Mouse (Mus musculus): ENCODE data around the gene Atp5e. TPM values are rescaled to one million over a fixed set of nuclear protein-coding genes. Genes with fewer than 3 reads are reported as not detected.

Atp5e gene
- polyA plus RNA-seq, 1 experiment, result 827 TPM

DNA sequence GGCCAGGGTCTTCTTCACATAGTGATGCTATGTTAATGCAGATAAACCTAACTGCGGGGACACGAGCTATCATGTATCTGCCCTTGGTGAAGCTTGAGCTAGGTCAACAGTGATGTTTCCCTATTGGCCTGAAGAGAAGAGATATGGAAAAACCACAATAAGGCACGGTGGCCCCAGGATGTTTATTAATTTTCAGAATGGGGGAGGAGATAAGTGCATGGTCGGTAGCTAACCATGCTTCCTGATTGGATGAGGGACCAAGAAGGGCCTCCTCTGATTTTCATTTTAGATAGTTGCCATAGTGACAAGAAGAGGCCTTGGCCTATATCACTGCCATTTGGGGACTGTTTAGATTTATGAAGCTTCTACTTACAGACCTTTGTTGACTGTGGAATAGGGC, 6.4 kb upstream of the Atp5e start:
- TF ChIP-seq MAX (IDR thresholded peaks at IDR 0.05), result no peak
- no peak for TF ChIP-seq USF1 (IDR thresholded peaks at IDR 0.05; ENCODE audit: low read depth)
- TF ChIP-seq CEBPB (IDR thresholded peaks at IDR 0.05; ENCODE audit: low read depth), result no peak
- TF ChIP-seq MYOD1 (IDR thresholded peaks at IDR 0.05; ENCODE audit: control insufficient read depth, insufficient read length, low read depth), result no peak
- TF ChIP-seq MYOG (IDR thresholded peaks at IDR 0.05; ENCODE audit: control insufficient read depth, extremely low read depth, insufficient read length), result no peak
- TF ChIP-seq FOSL1 (IDR thresholded peaks at IDR 0.05; ENCODE audit: insufficient read depth, low read length, poor library complexity, severe bottlenecking), result no peak
- no peak for TF ChIP-seq CTCF (IDR thresholded peaks at IDR 0.05; ENCODE audit: control insufficient read depth, insufficient read depth, insufficient read length)
- no peak overlapping the region for H3ac ChIP-seq (ENCODE audit: control insufficient read depth, insufficient read length, low read depth)
- H3K36me3 ChIP-seq (ENCODE audit: control insufficient read depth, insufficient read depth), result peaks cover 59% of the 10 kb centered on the region
- H3K27me3 ChIP-seq (ENCODE audit: control insufficient read depth, insufficient read depth, insufficient read length), result no peaks in the 10 kb centered on the region
- peaks cover 66% of the 10 kb centered on the region for H3K79me2 ChIP-seq (ENCODE audit: control insufficient read depth, insufficient read depth)
- H3K4me3 ChIP-seq (ENCODE audit: insufficient read depth, poor library complexity, severe bottlenecking), result no peak overlapping the region
- H3K79me3 ChIP-seq (ENCODE audit: low read depth), result peaks cover 62% of the 10 kb centered on the region

DNA sequence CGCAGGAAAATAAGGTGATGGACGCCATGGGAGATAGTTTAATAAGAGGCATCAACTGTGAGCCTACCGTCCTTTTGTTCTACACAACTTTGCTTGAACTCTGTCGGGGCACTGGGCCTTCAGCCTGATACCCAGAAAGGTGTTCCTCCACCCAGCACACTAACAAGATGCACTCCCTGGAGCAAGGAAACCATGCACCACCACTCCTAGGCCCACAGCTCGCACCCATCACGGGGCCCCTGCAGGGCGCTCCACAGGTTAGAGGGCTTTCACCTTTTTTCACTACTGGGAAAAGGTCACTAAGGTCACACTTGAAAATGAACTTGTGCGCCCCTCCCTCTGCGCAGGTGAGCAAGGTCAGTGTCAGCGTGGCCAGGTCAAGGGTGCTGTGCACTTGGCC, 535 bp downstream of the Atp5e start:
- peak overlapping the region; percentile 89 for H3ac ChIP-seq (ENCODE audit: control insufficient read depth, insufficient read length, low read depth)
- TF ChIP-seq CTCF (IDR thresholded peaks at IDR 0.05; ENCODE audit: control insufficient read depth, insufficient read depth, insufficient read length) (no peak), MYOG (IDR thresholded peaks at IDR 0.05; ENCODE audit: control insufficient read depth, extremely low read depth, insufficient read length) (no peak), CEBPB (IDR thresholded peaks at IDR 0.05; ENCODE audit: low read depth) (no peak), FOSL1 (IDR thresholded peaks at IDR 0.05; ENCODE audit: insufficient read depth, low read length, poor library complexity, severe bottlenecking) (no peak)
- H3K79me3 ChIP-seq (ENCODE audit: low read depth), result peaks cover 35% of the 10 kb centered on the region
- peaks cover 42% of the 10 kb centered on the region for H3K79me2 ChIP-seq (ENCODE audit: control insufficient read depth, insufficient read depth)
- H3K36me3 ChIP-seq (ENCODE audit: control insufficient read depth, insufficient read depth), result peaks cover 67% of the 10 kb centered on the region
- peak overlapping the region; percentile 68 for H3K4me3 ChIP-seq (ENCODE audit: insufficient read depth, poor library complexity, severe bottlenecking)
- H3K27me3 ChIP-seq (ENCODE audit: control insufficient read depth, insufficient read depth, insufficient read length), result no peaks in the 10 kb centered on the region

DNA sequence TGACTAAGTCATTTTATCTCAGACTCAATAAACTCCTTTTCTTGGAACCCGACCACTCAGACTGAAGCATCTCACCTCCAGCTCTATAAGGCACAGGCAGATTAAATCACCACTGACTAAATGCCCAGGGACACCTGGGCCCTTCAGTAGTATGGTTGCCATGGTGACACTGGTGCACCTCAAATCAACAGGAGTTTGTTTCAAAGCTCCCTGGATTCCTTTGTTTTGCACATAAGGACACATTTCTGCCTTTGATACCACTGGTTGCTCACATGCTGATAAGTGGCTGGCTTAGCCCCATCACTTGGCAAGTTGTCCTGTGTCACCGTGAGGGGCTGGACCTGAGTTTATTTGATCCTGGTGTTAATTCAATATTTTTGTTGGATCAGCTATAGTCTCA, 4.5 kb downstream of the Atp5e start:
- no peak for TF ChIP-seq CEBPB (IDR thresholded peaks at IDR 0.05; ENCODE audit: low read depth)
- no peak for TF ChIP-seq USF1 (IDR thresholded peaks at IDR 0.05; ENCODE audit: low read depth)
- TF ChIP-seq MYOG (IDR thresholded peaks at IDR 0.05; ENCODE audit: control insufficient read depth, extremely low read depth, insufficient read length), result no peak
- TF ChIP-seq CTCF (IDR thresholded peaks at IDR 0.05; ENCODE audit: control insufficient read depth, insufficient read depth, insufficient read length), result no peak
- no peak for TF ChIP-seq FOSL1 (IDR thresholded peaks at IDR 0.05; ENCODE audit: insufficient read depth, low read length, poor library complexity, severe bottlenecking)
- no peak for TF ChIP-seq MAX (IDR thresholded peaks at IDR 0.05)
- no peak for TF ChIP-seq MYOD1 (IDR thresholded peaks at IDR 0.05; ENCODE audit: control insufficient read depth, insufficient read length, low read depth)
- Histone ChIP-seq H3K79me2 (ENCODE audit: control insufficient read depth, insufficient read depth) (peaks cover 20% of the 10 kb centered on the region), H3ac (ENCODE audit: control insufficient read depth, insufficient read length, low read depth) (no peak overlapping the region)

DNA sequence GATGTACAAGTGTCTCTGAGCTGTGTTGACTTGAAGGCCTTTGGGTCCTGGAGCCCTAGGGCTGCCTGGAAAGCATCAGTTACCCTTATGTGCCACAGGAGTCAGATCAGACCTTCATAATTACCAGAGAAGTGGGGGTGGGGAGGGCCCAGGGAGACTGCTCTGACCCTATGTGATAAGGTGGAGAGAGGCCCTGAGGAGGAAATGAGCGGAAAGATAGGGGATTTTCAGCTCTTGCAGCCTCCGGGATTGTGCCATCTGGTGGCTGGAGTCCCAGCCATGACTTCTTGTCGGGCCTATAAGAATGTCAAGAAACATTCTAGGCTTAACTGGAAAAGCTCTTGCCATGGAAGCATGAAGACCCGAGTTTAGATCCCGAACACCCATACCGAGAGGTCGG, 10.2 kb downstream of the Atp5e start:
- Histone ChIP-seq H3K79me2 (ENCODE audit: control insufficient read depth, insufficient read depth) (no peaks in the 10 kb centered on the region), H3ac (ENCODE audit: control insufficient read depth, insufficient read length, low read depth) (no peak overlapping the region), H3K4me3 (ENCODE audit: insufficient read depth, poor library complexity, severe bottlenecking) (no peak overlapping the region), H3K79me3 (ENCODE audit: low read depth) (no peaks in the 10 kb centered on the region), H3K27me3 (ENCODE audit: control insufficient read depth, insufficient read depth, insufficient read length) (no peaks in the 10 kb centered on the region), H3K36me3 (ENCODE audit: control insufficient read depth, insufficient read depth) (no peaks in the 10 kb centered on the region)
- no peak for TF ChIP-seq USF1 (IDR thresholded peaks at IDR 0.05; ENCODE audit: low read depth)
- TF ChIP-seq CTCF (IDR thresholded peaks at IDR 0.05; ENCODE audit: control insufficient read depth, insufficient read depth, insufficient read length), result no peak
- TF ChIP-seq FOSL1 (IDR thresholded peaks at IDR 0.05; ENCODE audit: insufficient read depth, low read length, poor library complexity, severe bottlenecking), result no peak
- no peak for TF ChIP-seq CEBPB (IDR thresholded peaks at IDR 0.05; ENCODE audit: low read depth)
- TF ChIP-seq MAX (IDR thresholded peaks at IDR 0.05), result no peak
- TF ChIP-seq MYOD1 (IDR thresholded peaks at IDR 0.05; ENCODE audit: control insufficient read depth, insufficient read length, low read depth), result no peak
- TF ChIP-seq MYOG (IDR thresholded peaks at IDR 0.05; ENCODE audit: control insufficient read depth, extremely low read depth, insufficient read length), result no peak

More for the DNA sequence above, 4.5 kb downstream of the Atp5e start:
- Histone ChIP-seq H3K79me3 (ENCODE audit: low read depth) (peaks cover 15% of the 10 kb centered on the region), H3K4me3 (ENCODE audit: insufficient read depth, poor library complexity, severe bottlenecking) (no peak overlapping the region), H3K36me3 (ENCODE audit: control insufficient read depth, insufficient read depth) (peaks cover 31% of the 10 kb centered on the region), H3K27me3 (ENCODE audit: control insufficient read depth, insufficient read depth, insufficient read length) (no peaks in the 10 kb centered on the region)

DNA sequence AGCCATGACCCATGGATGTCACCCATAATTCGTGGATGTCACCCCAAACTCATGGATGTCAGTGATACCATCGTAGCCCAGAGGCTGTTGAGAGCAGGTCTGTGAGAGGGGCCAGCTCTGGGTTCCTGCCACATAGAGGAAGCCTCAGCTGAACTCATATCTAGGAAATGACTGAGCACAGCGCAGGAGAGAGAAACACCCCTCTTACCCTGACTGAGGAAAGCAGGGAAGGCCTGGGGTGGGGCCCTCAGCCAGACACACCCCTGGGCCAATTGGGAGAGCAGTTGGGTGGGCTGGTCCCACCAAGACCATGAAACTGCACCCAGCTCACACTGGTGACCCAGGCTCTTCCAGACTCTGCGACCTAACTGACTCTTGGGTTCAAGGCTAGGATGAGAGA, 13.6 kb downstream of the Atp5e start, which contains the start of gene Tubb1:
Gene Tubb1 (plus strand): TSS at position 343 of the 400 bp plus-strand sequence.
- Histone ChIP-seq H3K79me3 (ENCODE audit: low read depth) (no peaks in the 10 kb centered on the region), H3ac (ENCODE audit: control insufficient read depth, insufficient read length, low read depth) (no peak within 1 kb of the TSS), H3K27me3 (ENCODE audit: control insufficient read depth, insufficient read depth, insufficient read length) (no peaks in the 10 kb centered on the region), H3K36me3 (ENCODE audit: control insufficient read depth, insufficient read depth) (no peaks in the 10 kb centered on the region), H3K79me2 (ENCODE audit: control insufficient read depth, insufficient read depth) (no peaks in the 10 kb centered on the region), H3K4me3 (ENCODE audit: insufficient read depth, poor library complexity, severe bottlenecking) (no peak within 1 kb of the TSS)
- TF ChIP-seq MAX (IDR thresholded peaks at IDR 0.05), result no peak
- no peak for TF ChIP-seq MYOG (IDR thresholded peaks at IDR 0.05; ENCODE audit: control insufficient read depth, extremely low read depth, insufficient read length)
- no peak for TF ChIP-seq USF1 (IDR thresholded peaks at IDR 0.05; ENCODE audit: low read depth)
- no peak for TF ChIP-seq FOSL1 (IDR thresholded peaks at IDR 0.05; ENCODE audit: insufficient read depth, low read length, poor library complexity, severe bottlenecking)
- no peak for TF ChIP-seq MYOD1 (IDR thresholded peaks at IDR 0.05; ENCODE audit: control insufficient read depth, insufficient read length, low read depth)
- TF ChIP-seq CTCF (IDR thresholded peaks at IDR 0.05; ENCODE audit: control insufficient read depth, insufficient read depth, insufficient read length), result no peak
- no peak for TF ChIP-seq CEBPB (IDR thresholded peaks at IDR 0.05; ENCODE audit: low read depth)

DNA sequence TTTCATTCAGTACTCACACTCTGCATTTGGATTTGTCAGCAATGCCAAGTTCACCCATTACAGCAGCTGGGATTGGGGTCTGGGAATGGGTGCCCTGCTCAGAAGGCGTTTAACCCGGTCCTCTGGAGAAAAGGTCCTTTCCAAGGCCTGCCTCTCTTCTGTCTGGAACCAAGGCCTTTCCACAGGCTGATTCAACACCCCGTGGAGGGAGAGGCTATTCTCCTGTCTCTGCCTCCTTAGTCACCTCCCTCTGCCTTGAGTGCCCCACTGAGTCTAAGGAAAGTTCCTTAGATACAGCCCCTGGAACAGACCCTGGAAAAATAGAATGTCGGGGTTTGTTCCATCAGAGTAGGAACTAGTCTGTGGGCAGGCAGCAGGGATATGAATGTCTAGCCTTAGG, 15.5 kb downstream of the Atp5e start:
- Histone ChIP-seq H3K27me3 (ENCODE audit: control insufficient read depth, insufficient read depth, insufficient read length) (no peaks in the 10 kb centered on the region), H3K79me3 (ENCODE audit: low read depth) (no peaks in the 10 kb centered on the region), H3K79me2 (ENCODE audit: control insufficient read depth, insufficient read depth) (no peaks in the 10 kb centered on the region), H3K36me3 (ENCODE audit: control insufficient read depth, insufficient read depth) (no peaks in the 10 kb centered on the region), H3ac (ENCODE audit: control insufficient read depth, insufficient read length, low read depth) (no peak overlapping the region), H3K4me3 (ENCODE audit: insufficient read depth, poor library complexity, severe bottlenecking) (no peak overlapping the region)
- no peak for TF ChIP-seq USF1 (IDR thresholded peaks at IDR 0.05; ENCODE audit: low read depth)
- no peak for TF ChIP-seq MAX (IDR thresholded peaks at IDR 0.05)
- no peak for TF ChIP-seq CTCF (IDR thresholded peaks at IDR 0.05; ENCODE audit: control insufficient read depth, insufficient read depth, insufficient read length)
- TF ChIP-seq MYOD1 (IDR thresholded peaks at IDR 0.05; ENCODE audit: control insufficient read depth, insufficient read length, low read depth), result no peak
- no peak for TF ChIP-seq MYOG (IDR thresholded peaks at IDR 0.05; ENCODE audit: control insufficient read depth, extremely low read depth, insufficient read length)
- no peak for TF ChIP-seq FOSL1 (IDR thresholded peaks at IDR 0.05; ENCODE audit: insufficient read depth, low read length, poor library complexity, severe bottlenecking)
- TF ChIP-seq CEBPB (IDR thresholded peaks at IDR 0.05; ENCODE audit: low read depth), result no peak
